Mouse (Mus musculus) E14TG2a.4 (cell line): Measurements from ENCODE around the gene Rasgef1a.

Source experiments
- CTCF ChIP-seq: conservative IDR thresholded peaks from 2 replicates; pipeline ENCODE4 v1.5.1; 2014; ENCODE audit warnings: low read length
- NANOG ChIP-seq: IDR thresholded peaks from 2 replicates; pipeline ENCODE4 v1.6.1; 2014; ENCODE audit warnings: borderline replicate concordance, low read length, mixed read lengths
- POU5F1 ChIP-seq: IDR thresholded peaks from 2 replicates; pipeline ENCODE4 v1.6.1; 2014; ENCODE audit warnings: low read length, borderline replicate concordance

GRCm38 (mm10) chr6:118012987-118013866 lies 2.0 kb downstream of the Rasgef1a start:
- TF ChIP-seq CTCF = no peak
- no peak for TF ChIP-seq POU5F1
- TF ChIP-seq NANOG = no peak
